Mouse (Mus musculus): ENCODE data around the gene Isca2.

- TF ChIP-seq CTCF (IDR thresholded peaks at IDR 0.05; ENCODE audit: low read depth) (no peak), EP300 (IDR thresholded peaks at IDR 0.05; ENCODE audit: low read depth) (no peak)
These were observed 5.5 kb upstream of the Isca2 start for GRCm38 (mm10) chr12:84767510-84767909.

All from liver, embryonic 14.5 days (tissue).